Mouse (Mus musculus): ENCODE results near the gene Pxdn. TPM values are rescaled to one million over a fixed set of nuclear protein-coding genes. Genes with fewer than 3 reads are reported as not detected.

Pxdn gene
- polyA plus RNA-seq, 2 experiments, result 3.0 to 3.2 TPM

DNA sequence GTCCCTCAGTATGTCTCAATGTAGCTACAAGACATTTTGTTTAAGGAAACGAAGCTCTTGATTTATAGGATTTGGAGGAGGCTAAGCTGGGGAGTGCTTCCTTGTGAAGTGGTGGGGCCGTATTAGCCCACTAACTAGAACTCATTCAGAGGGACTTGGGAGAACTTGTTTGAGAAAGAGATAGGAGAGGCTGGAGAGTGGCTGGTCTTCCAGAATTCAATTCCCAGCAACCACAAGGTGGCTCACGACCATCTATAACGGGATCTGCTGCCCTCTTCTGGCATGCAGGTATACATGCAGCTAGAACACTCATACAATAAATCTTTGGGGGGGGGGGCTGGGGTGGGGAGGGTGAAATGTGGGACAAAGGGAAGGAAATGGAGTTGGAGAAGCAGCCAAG is 102.7 kb downstream of the Pxdn start:
- no peaks in the 10 kb centered on the region for H3K9me3 ChIP-seq (ENCODE audit: control insufficient read depth, low read length)
- no peaks in the 10 kb centered on the region for H3K36me3 ChIP-seq (replicated peaks; ENCODE audit: control insufficient read depth, insufficient read depth, low read depth)
- no peak for ATAC-seq (ENCODE audit: insufficient read depth)
- TF ChIP-seq CTCF (IDR thresholded peaks at IDR 0.05; ENCODE audit: low read depth) (peak; percentile 64), EP300 (IDR thresholded peaks at IDR 0.05; ENCODE audit: low read depth) (no peak)
- DNase-seq (ENCODE audit: low read depth in 3 of 3, low spot score in 3 of 3), result no peak
- no peak overlapping the region for H3K9ac ChIP-seq (replicated peaks)
- H3K27ac ChIP-seq, result no peak overlapping the region
- H3K4me3 ChIP-seq (ENCODE audit: insufficient read depth in 1 of 2, low read depth in 2 of 2, low read length in 2 of 2), result no peak overlapping the region
- WGBS (ENCODE audit: insufficient replicate concordance), result 11% methylated on average over 4 of the region's 4 CpGs
- H3K27me3 ChIP-seq (ENCODE audit: control insufficient read depth, insufficient read depth, low read length), result no peaks in the 10 kb centered on the region
- no peak overlapping the region for H3K4me2 ChIP-seq (ENCODE audit: low read depth)
- H3K4me1 ChIP-seq (replicated peaks; ENCODE audit: control insufficient read depth in 2 of 2, insufficient read depth in 2 of 2, low read length in 1 of 2), result no peaks in the 10 kb centered on the region

DNA sequence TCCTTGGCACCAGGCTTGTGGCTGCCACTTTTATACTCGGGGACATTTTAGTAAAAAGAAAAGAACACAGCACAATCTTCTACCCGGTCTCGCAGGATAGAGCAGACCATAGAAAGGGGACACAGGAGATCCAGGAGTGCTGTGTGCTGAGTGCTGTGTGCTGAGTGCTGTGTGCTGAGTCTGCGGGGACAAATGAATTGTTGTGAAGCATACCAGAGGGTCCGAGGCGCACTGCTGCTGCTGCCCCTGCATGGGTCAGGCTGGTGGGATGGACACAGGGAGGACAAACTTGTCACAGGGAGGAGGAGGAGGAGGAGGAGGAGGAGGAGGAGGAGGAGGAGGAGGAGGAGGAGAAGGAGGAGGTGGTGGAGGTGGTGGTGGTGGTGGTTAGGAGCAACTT is 111.4 kb downstream of the Pxdn start:
- Histone ChIP-seq H3K4me3 (ENCODE audit: insufficient read depth in 1 of 2, low read depth in 2 of 2, low read length in 2 of 2) (no peak overlapping the region), H3K27me3 (ENCODE audit: control insufficient read depth, insufficient read depth, low read length) (no peaks in the 10 kb centered on the region), H3K4me2 (ENCODE audit: low read depth) (no peak overlapping the region), H3K9ac (replicated peaks) (no peak overlapping the region), H3K36me3 (replicated peaks; ENCODE audit: control insufficient read depth, insufficient read depth, low read depth) (no peaks in the 10 kb centered on the region), H3K9me3 (ENCODE audit: control insufficient read depth, low read length) (no peaks in the 10 kb centered on the region), H3K4me1 (replicated peaks; ENCODE audit: control insufficient read depth in 2 of 2, insufficient read depth in 2 of 2, low read length in 1 of 2) (no peaks in the 10 kb centered on the region), H3K27ac (no peak overlapping the region)
- ATAC-seq (ENCODE audit: insufficient read depth) (no peak), DNase-seq (ENCODE audit: low read depth in 3 of 3, low spot score in 3 of 3) (no peak)
- TF ChIP-seq EP300 (IDR thresholded peaks at IDR 0.05; ENCODE audit: low read depth) (no peak), CTCF (IDR thresholded peaks at IDR 0.05; ENCODE audit: low read depth) (no peak)
- 60% methylated on average over 6 of the region's 6 CpGs for WGBS (ENCODE audit: insufficient replicate concordance)

DNA sequence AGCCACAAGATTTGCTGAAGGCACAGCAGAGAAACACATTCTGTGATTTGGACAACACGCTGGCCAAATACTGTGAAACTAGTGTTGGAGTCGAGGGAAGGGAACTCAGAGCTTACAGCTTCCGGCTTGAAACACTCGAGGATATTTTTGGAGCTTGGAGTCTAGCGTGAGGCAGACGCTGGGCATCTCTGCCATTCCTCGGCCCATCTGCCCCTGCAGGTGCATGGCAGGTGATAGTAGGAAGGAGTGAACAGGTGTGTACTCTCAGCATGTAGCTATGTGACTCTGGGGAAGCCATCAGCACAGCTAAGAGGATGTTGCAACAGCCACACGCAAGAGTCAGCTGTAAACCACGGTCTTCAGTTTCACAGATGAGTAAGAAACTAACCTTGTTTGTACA is 112.4 kb downstream of the Pxdn start:
- no peak overlapping the region for H3K9ac ChIP-seq (replicated peaks)
- no peaks in the 10 kb centered on the region for H3K4me1 ChIP-seq (replicated peaks; ENCODE audit: control insufficient read depth in 2 of 2, insufficient read depth in 2 of 2, low read length in 1 of 2)
- no peak overlapping the region for H3K4me2 ChIP-seq (ENCODE audit: low read depth)
- DNase-seq (ENCODE audit: low read depth in 3 of 3, low spot score in 3 of 3) (no peak), ATAC-seq (ENCODE audit: insufficient read depth) (no peak)
- TF ChIP-seq CTCF (IDR thresholded peaks at IDR 0.05; ENCODE audit: low read depth) (no peak), EP300 (IDR thresholded peaks at IDR 0.05; ENCODE audit: low read depth) (no peak)
- no peaks in the 10 kb centered on the region for H3K36me3 ChIP-seq (replicated peaks; ENCODE audit: control insufficient read depth, insufficient read depth, low read depth)
- no peak overlapping the region for H3K4me3 ChIP-seq (ENCODE audit: insufficient read depth in 1 of 2, low read depth in 2 of 2, low read length in 2 of 2)
- 57% methylated on average over 9 of the region's 9 CpGs for WGBS (ENCODE audit: insufficient replicate concordance)
- no peak overlapping the region for H3K27ac ChIP-seq
- H3K9me3 ChIP-seq (ENCODE audit: control insufficient read depth, low read length), result no peaks in the 10 kb centered on the region
- H3K27me3 ChIP-seq (ENCODE audit: control insufficient read depth, insufficient read depth, low read length), result no peaks in the 10 kb centered on the region

DNA sequence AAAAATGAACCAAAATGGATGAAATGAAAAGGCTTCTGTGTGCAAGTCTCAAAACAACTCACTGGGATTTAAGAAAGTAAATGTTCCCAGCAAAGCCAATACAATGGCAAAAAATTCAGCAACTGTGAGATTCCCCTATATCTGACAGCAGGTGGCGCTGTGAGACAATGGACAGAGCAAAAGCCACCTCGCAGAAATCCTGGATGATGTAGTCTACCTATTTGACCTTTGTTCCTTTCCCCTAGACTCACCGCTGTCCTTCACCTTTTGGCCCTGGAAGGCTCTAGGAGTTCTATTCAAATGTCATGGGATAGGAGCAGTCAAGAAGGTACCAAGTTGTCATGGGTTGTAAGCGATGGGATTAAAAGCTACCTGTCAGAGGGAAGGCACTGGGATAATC is 112.8 kb downstream of the Pxdn start:
- no peaks in the 10 kb centered on the region for H3K9me3 ChIP-seq (ENCODE audit: control insufficient read depth, low read length)
- no peak overlapping the region for H3K27ac ChIP-seq
- H3K4me2 ChIP-seq (ENCODE audit: low read depth), result no peak overlapping the region
- no peak for ATAC-seq (ENCODE audit: insufficient read depth)
- no peaks in the 10 kb centered on the region for H3K36me3 ChIP-seq (replicated peaks; ENCODE audit: control insufficient read depth, insufficient read depth, low read depth)
- WGBS (ENCODE audit: insufficient replicate concordance), result 13% methylated on average over 4 of the region's 4 CpGs
- no peak overlapping the region for H3K4me3 ChIP-seq (ENCODE audit: insufficient read depth in 1 of 2, low read depth in 2 of 2, low read length in 2 of 2)
- no peaks in the 10 kb centered on the region for H3K4me1 ChIP-seq (replicated peaks; ENCODE audit: control insufficient read depth in 2 of 2, insufficient read depth in 2 of 2, low read length in 1 of 2)
- TF ChIP-seq CTCF (IDR thresholded peaks at IDR 0.05; ENCODE audit: low read depth) (peak; percentile 71), EP300 (IDR thresholded peaks at IDR 0.05; ENCODE audit: low read depth) (no peak)
- DNase-seq (ENCODE audit: low read depth in 3 of 3, low spot score in 3 of 3), result peak in 1 of 3 experiments; percentile 6
- H3K27me3 ChIP-seq (ENCODE audit: control insufficient read depth, insufficient read depth, low read length), result no peaks in the 10 kb centered on the region
- no peak overlapping the region for H3K9ac ChIP-seq (replicated peaks)

DNA sequence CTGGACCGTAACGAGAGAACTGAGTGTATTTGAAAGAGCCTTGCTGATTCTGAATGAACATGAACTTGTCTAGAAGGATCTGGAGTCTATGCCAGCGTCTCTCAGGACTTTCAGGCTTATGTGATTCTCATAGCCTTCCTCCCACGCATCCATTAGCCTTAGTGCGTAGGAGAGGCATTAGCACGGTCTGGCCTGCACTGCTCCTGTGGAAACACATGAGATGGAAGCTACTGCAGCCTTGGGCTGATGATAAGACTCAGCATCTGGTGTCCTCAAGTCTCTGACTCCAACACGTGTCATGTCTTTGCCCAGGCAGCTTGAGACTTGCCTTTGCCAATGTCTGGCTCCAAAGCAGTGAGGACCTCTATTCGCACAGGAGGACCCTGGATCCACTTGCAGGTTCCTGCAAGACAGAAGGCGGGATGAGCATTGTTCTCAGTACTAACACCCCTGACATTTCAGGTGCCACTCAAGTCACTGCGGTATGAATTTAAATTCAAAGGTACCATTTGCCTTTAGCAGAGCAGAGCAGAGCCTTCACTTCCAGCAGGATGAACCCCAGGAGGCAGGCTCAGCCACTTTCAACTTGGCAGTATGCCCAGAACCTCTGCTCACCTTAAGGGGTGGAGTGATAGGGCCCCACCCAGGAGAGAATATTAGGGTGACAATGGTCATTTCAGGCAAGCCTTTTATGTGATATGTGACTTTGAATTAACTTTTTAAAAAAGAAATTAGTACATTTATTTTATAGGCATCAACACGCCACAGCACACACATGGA is 117.5 kb downstream of the Pxdn start:
- Histone ChIP-seq H3K36me3 (replicated peaks; ENCODE audit: control insufficient read depth, insufficient read depth, low read depth) (no peaks in the 10 kb centered on the region), H3K4me3 (ENCODE audit: insufficient read depth in 1 of 2, low read depth in 2 of 2, low read length in 2 of 2) (no peak overlapping the region), H3K27me3 (ENCODE audit: control insufficient read depth, insufficient read depth, low read length) (no peaks in the 10 kb centered on the region), H3K9me3 (ENCODE audit: control insufficient read depth, low read length) (no peaks in the 10 kb centered on the region), H3K27ac (no peak overlapping the region), H3K4me1 (replicated peaks; ENCODE audit: control insufficient read depth in 2 of 2, insufficient read depth in 2 of 2, low read length in 1 of 2) (no peaks in the 10 kb centered on the region), H3K4me2 (ENCODE audit: low read depth) (no peak overlapping the region), H3K9ac (replicated peaks) (no peak overlapping the region)
- ATAC-seq (ENCODE audit: insufficient read depth) (no peak), DNase-seq (ENCODE audit: low read depth in 3 of 3, low spot score in 3 of 3) (no peak)
- TF ChIP-seq CTCF (IDR thresholded peaks at IDR 0.05; ENCODE audit: low read depth), result no peak
- TF ChIP-seq EP300 (IDR thresholded peaks at IDR 0.05; ENCODE audit: low read depth), result no peak
- 57% methylated on average over 11 of the region's 11 CpGs for WGBS (ENCODE audit: insufficient replicate concordance)

Measured in liver, embryonic 14.5 days (tissue).